Mouse (Mus musculus): Measurements from ENCODE around the gene Plxna1.
A peak's percentile ranks its signal among the peaks of the same experiment; 100 is the strongest.

Gene Plxna1

GRCm38 (mm10) chr6:89308213-89308973 lies 54.0 kb downstream of the Plxna1 start:
- TF ChIP-seq CTCF (conservative IDR thresholded peaks at IDR 0.05; ENCODE audit: low read length) = no peak
- no peak for TF ChIP-seq NANOG (IDR thresholded peaks at IDR 0.05; ENCODE audit: borderline replicate concordance, low read length)
- no peak for TF ChIP-seq POU5F1 (IDR thresholded peaks at IDR 0.05; ENCODE audit: borderline replicate concordance, low read length)
- no peaks in the 10 kb centered on the region for H3K36me3 ChIP-seq (ENCODE audit: insufficient read depth, low read length)
- H3K4me3 ChIP-seq (replicated peaks; ENCODE audit: low read length) = no peak overlapping the region
- peaks cover 37% of the 10 kb centered on the region for H3K4me1 ChIP-seq (replicated peaks; ENCODE audit: low read depth, low read length)
- 0 out of 2 replicates have a peak, but pooled peaks cover 8% of the 10 kb centered on the region for H3K9me3 ChIP-seq (ENCODE audit: low read length)
- peaks cover 14% of the 10 kb centered on the region; the same call in 1 of the 2 replicates for H3K27me3 ChIP-seq (ENCODE audit: insufficient read depth, low read length)

GRCm38 (mm10) chr6:89304375-89305058 lies 57.9 kb downstream of the Plxna1 start:
- H3K4me1 ChIP-seq (replicated peaks; ENCODE audit: low read depth, low read length) = peaks cover 32% of the 10 kb centered on the region
- H3K9me3 ChIP-seq (ENCODE audit: low read length) = 0 out of 2 replicates have a peak, but pooled peaks cover 8% of the 10 kb centered on the region
- peaks cover 5% of the 10 kb centered on the region; the same call in 1 of the 2 replicates for H3K27me3 ChIP-seq (ENCODE audit: insufficient read depth, low read length)
- H3K4me3 ChIP-seq (replicated peaks; ENCODE audit: low read length) = no peak overlapping the region
- H3K36me3 ChIP-seq (ENCODE audit: insufficient read depth, low read length) = no peaks in the 10 kb centered on the region
- TF ChIP-seq NANOG (IDR thresholded peaks at IDR 0.05; ENCODE audit: borderline replicate concordance, low read length) = no peak
- TF ChIP-seq POU5F1 (IDR thresholded peaks at IDR 0.05; ENCODE audit: borderline replicate concordance, low read length) = no peak
- no peak for TF ChIP-seq CTCF (conservative IDR thresholded peaks at IDR 0.05; ENCODE audit: low read length)

GRCm38 (mm10) chr6:89299818-89300217 lies 62.6 kb downstream of the Plxna1 start:
- TF ChIP-seq CTCF (conservative IDR thresholded peaks at IDR 0.05; ENCODE audit: low read length) (no peak), POU5F1 (IDR thresholded peaks at IDR 0.05; ENCODE audit: borderline replicate concordance, low read length) (no peak), NANOG (IDR thresholded peaks at IDR 0.05; ENCODE audit: borderline replicate concordance, low read length) (no peak)
- H3K4me1 ChIP-seq (replicated peaks; ENCODE audit: low read depth, low read length) = peaks cover 20% of the 10 kb centered on the region
- no peaks in the 10 kb centered on the region for H3K9me3 ChIP-seq (ENCODE audit: low read length)
- peaks cover 10% of the 10 kb centered on the region; the same call in 1 of the 2 replicates for H3K27me3 ChIP-seq (ENCODE audit: insufficient read depth, low read length)
- no peak overlapping the region for H3K4me3 ChIP-seq (replicated peaks; ENCODE audit: low read length)
- H3K36me3 ChIP-seq (ENCODE audit: insufficient read depth, low read length) = no peaks in the 10 kb centered on the region

- Histone ChIP-seq H3K9me3 (ENCODE audit: low read length) (no peaks in the 10 kb centered on the region), H3K4me3 (replicated peaks; ENCODE audit: low read length) (no peak overlapping the region)
- TF ChIP-seq CTCF (conservative IDR thresholded peaks at IDR 0.05; ENCODE audit: low read length) (no peak), NANOG (IDR thresholded peaks at IDR 0.05; ENCODE audit: borderline replicate concordance, low read length) (no peak), POU5F1 (IDR thresholded peaks at IDR 0.05; ENCODE audit: borderline replicate concordance, low read length) (no peak)
Measured at GRCm38 (mm10) chr6:89296909-89297695, 65.3 kb downstream of the Plxna1 start.

GRCm38 (mm10) chr6:89296001-89296709 lies 66.3 kb downstream of the Plxna1 start:
- no peaks in the 10 kb centered on the region for H3K36me3 ChIP-seq (ENCODE audit: insufficient read depth, low read length)

More at GRCm38 (mm10) chr6:89296909-89297695, 65.3 kb downstream of the Plxna1 start:
- H3K27me3 ChIP-seq (ENCODE audit: insufficient read depth, low read length) = peaks cover 14% of the 10 kb centered on the region; the same call in 1 of the 2 replicates
- no peaks in the 10 kb centered on the region for H3K36me3 ChIP-seq (ENCODE audit: insufficient read depth, low read length)
- H3K4me1 ChIP-seq (replicated peaks; ENCODE audit: low read depth, low read length) = peaks cover 23% of the 10 kb centered on the region

GRCm38 (mm10) chr6:89294621-89295020 lies 67.8 kb downstream of the Plxna1 start:
- no peak overlapping the region for H3K4me3 ChIP-seq (replicated peaks; ENCODE audit: low read length)
- TF ChIP-seq POU5F1 (IDR thresholded peaks at IDR 0.05; ENCODE audit: borderline replicate concordance, low read length) = no peak
- TF ChIP-seq NANOG (IDR thresholded peaks at IDR 0.05; ENCODE audit: borderline replicate concordance, low read length) = no peak
- no peak for TF ChIP-seq CTCF (conservative IDR thresholded peaks at IDR 0.05; ENCODE audit: low read length)

More at GRCm38 (mm10) chr6:89296001-89296709, 66.3 kb downstream of the Plxna1 start:
- H3K27me3 ChIP-seq (ENCODE audit: insufficient read depth, low read length) = peaks cover 14% of the 10 kb centered on the region; the same call in 1 of the 2 replicates
- no peaks in the 10 kb centered on the region for H3K9me3 ChIP-seq (ENCODE audit: low read length)
- no peak overlapping the region for H3K4me3 ChIP-seq (replicated peaks; ENCODE audit: low read length)
- TF ChIP-seq CTCF (conservative IDR thresholded peaks at IDR 0.05; ENCODE audit: low read length) (no peak), POU5F1 (IDR thresholded peaks at IDR 0.05; ENCODE audit: borderline replicate concordance, low read length) (no peak), NANOG (IDR thresholded peaks at IDR 0.05; ENCODE audit: borderline replicate concordance, low read length) (no peak)
- peaks cover 32% of the 10 kb centered on the region for H3K4me1 ChIP-seq (replicated peaks; ENCODE audit: low read depth, low read length)

GRCm38 (mm10) chr6:89291494-89291893 lies 70.9 kb downstream of the Plxna1 start:
- H3K9me3 ChIP-seq (ENCODE audit: low read length) = no peaks in the 10 kb centered on the region
- H3K4me1 ChIP-seq (replicated peaks; ENCODE audit: low read depth, low read length) = peaks cover 66% of the 10 kb centered on the region
- peaks cover 6% of the 10 kb centered on the region; the same call in 1 of the 2 replicates for H3K27me3 ChIP-seq (ENCODE audit: insufficient read depth, low read length)
- peak overlapping the region; percentile 37; the same call in 1 of the 2 replicates for H3K4me3 ChIP-seq (replicated peaks; ENCODE audit: low read length)
- no peaks in the 10 kb centered on the region for H3K36me3 ChIP-seq (ENCODE audit: insufficient read depth, low read length)
- TF ChIP-seq CTCF (conservative IDR thresholded peaks at IDR 0.05; ENCODE audit: low read length) = no peak
- TF ChIP-seq NANOG (IDR thresholded peaks at IDR 0.05; ENCODE audit: borderline replicate concordance, low read length) = no peak
- no peak for TF ChIP-seq POU5F1 (IDR thresholded peaks at IDR 0.05; ENCODE audit: borderline replicate concordance, low read length)

More at GRCm38 (mm10) chr6:89294621-89295020, 67.8 kb downstream of the Plxna1 start:
- H3K4me1 ChIP-seq (replicated peaks; ENCODE audit: low read depth, low read length) = peaks cover 45% of the 10 kb centered on the region
- no peaks in the 10 kb centered on the region for H3K9me3 ChIP-seq (ENCODE audit: low read length)
- no peaks in the 10 kb centered on the region for H3K36me3 ChIP-seq (ENCODE audit: insufficient read depth, low read length)
- peaks cover 10% of the 10 kb centered on the region; the same call in 1 of the 2 replicates for H3K27me3 ChIP-seq (ENCODE audit: insufficient read depth, low read length)
